Mouse (Mus musculus): Measurements from ENCODE around the gene Kcp.

Gene Kcp

GRCm38 (mm10) chr6:29507447-29508309 is at the start of gene Kcp:
TSS of gene Kcp (minus strand) at chr6:29507952.
- DNase-seq (ENCODE audit: low spot score in 2 of 2): no peak

- DNase-seq (ENCODE audit: low spot score in 2 of 2): no peak
These were observed 49.4 kb upstream of the Kcp start for GRCm38 (mm10) chr6:29557112-29557511.

GRCm38 (mm10) chr6:29552526-29552925 is 44.8 kb upstream of the Kcp start:
- DNase-seq (ENCODE audit: low spot score in 2 of 2): no peak

- DNase-seq (ENCODE audit: low spot score in 2 of 2): no peak
These were observed 40.3 kb upstream of the Kcp start for GRCm38 (mm10) chr6:29548086-29548485.

- DNase-seq (ENCODE audit: low spot score in 2 of 2): no peak
These were observed 39.8 kb upstream of the Kcp start for GRCm38 (mm10) chr6:29547582-29547981.

- no peak for DNase-seq (ENCODE audit: low spot score in 2 of 2)
These were observed 37.9 kb upstream of the Kcp start for GRCm38 (mm10) chr6:29545611-29546010.

GRCm38 (mm10) chr6:29540956-29541355 is 33.2 kb upstream of the Kcp start:
- DNase-seq (ENCODE audit: low spot score in 2 of 2): no peak

- no peak for DNase-seq (ENCODE audit: low spot score in 2 of 2)
These were observed 32.5 kb upstream of the Kcp start for GRCm38 (mm10) chr6:29540223-29540622.

- no peak for DNase-seq (ENCODE audit: low spot score in 2 of 2)
These were observed 31.8 kb upstream of the Kcp start for GRCm38 (mm10) chr6:29539502-29539901.

GRCm38 (mm10) chr6:29537221-29537620 is 29.5 kb upstream of the Kcp start:
- no peak for DNase-seq (ENCODE audit: low spot score in 2 of 2)

GRCm38 (mm10) chr6:29536651-29537193 is 29.0 kb upstream of the Kcp start:
- DNase-seq (ENCODE audit: low spot score in 2 of 2): peak in 1 of 2 experiments; percentile 15

- DNase-seq (ENCODE audit: low spot score in 2 of 2): no peak
These were observed 27.6 kb upstream of the Kcp start for GRCm38 (mm10) chr6:29535316-29535715.

GRCm38 (mm10) chr6:29530050-29530449 is 22.3 kb upstream of the Kcp start:
- no peak for DNase-seq (ENCODE audit: low spot score in 2 of 2)

- no peak for DNase-seq (ENCODE audit: low spot score in 2 of 2)
These were observed 21.7 kb upstream of the Kcp start for GRCm38 (mm10) chr6:29529444-29529820.

- no peak for DNase-seq (ENCODE audit: low spot score in 2 of 2)
These were observed 21.1 kb upstream of the Kcp start for GRCm38 (mm10) chr6:29528561-29529443.

- DNase-seq (ENCODE audit: low spot score in 2 of 2): no peak
These were observed 20.4 kb upstream of the Kcp start for GRCm38 (mm10) chr6:29528165-29528505.

- DNase-seq (ENCODE audit: low spot score in 2 of 2): no peak
These were observed 19.8 kb upstream of the Kcp start for GRCm38 (mm10) chr6:29527361-29528164.

GRCm38 (mm10) chr6:29526281-29527251 is 18.8 kb upstream of the Kcp start, which contains the start of gene Irf5:
TSS of gene Irf5 (plus strand) at chr6:29526625.
- no peak for DNase-seq (ENCODE audit: low spot score in 2 of 2)

- DNase-seq (ENCODE audit: low spot score in 2 of 2): no peak
These were observed 17.5 kb upstream of the Kcp start for GRCm38 (mm10) chr6:29525256-29525655.

GRCm38 (mm10) chr6:29524034-29524489 is 16.3 kb upstream of the Kcp start:
- DNase-seq (ENCODE audit: low spot score in 2 of 2): no peak

Data from cerebellum, postnatal 4 days (tissue).